Mouse (Mus musculus) retina, postnatal 1 day (tissue): ENCODE results near the gene Cfap54.

Experiments used
- DNase-seq: peaks from one replicate; pipeline ENCODE4 v3.0.0-alpha.2; 2012

Cfap54 gene

DNA sequence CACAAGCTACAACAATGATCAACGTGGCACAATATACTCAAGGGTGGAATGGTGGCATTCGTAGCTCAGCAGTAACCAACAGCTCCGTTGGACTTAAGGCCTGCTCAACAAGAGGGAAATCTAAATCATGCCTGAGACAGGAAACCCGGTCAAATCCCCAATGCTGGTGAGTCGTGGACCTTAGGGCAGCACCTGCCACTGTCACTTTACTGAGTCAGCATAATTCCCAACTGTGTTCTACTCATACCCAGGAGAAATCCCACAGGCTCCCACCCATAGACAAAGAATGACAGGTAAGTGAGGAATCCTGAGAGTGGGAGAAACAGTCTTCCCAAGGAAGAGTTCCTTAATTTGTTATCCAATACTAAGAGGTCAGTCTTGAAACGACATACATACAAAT, 147.8 kb downstream of the Cfap54 start:
- DNase-seq: no peak

DNA sequence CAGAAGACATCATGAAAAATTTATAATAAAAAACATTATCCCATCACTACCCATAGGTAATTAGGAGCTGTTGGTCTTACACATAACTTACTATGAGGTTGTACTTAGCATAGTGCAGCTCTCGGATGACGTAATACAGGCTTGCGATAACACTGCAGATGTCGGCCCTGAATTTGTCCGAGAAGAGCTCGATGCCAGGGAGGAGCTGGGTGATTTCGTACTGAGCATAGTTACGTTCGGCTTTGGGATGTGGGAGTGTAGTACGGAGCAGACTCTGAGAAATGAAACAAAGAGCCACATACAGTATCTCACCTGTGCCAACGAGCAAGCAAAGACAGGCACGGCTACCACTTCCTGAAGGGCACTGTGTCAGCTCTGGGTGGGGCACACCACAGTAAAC, 149.0 kb downstream of the Cfap54 start:
- no peak for DNase-seq

DNA sequence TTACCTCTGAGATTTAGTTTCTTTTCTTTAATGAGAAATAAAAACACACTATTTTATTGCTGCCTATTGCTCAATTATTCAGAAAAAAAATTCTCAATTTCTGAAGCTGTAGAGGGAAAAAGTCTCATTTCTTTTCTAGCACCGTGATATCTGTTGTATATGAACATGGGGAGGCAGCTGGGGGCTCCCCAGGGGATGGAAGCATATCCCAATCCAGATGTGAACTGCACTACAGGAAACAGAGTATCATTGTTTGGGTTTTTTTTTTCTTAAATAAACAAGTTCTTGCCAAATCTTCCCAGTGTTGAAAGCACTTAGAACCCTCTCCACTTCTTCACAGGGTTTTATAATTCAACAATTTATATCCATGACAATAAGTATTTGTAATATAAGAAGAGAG, 151.4 kb downstream of the Cfap54 start:
- no peak for DNase-seq

DNA sequence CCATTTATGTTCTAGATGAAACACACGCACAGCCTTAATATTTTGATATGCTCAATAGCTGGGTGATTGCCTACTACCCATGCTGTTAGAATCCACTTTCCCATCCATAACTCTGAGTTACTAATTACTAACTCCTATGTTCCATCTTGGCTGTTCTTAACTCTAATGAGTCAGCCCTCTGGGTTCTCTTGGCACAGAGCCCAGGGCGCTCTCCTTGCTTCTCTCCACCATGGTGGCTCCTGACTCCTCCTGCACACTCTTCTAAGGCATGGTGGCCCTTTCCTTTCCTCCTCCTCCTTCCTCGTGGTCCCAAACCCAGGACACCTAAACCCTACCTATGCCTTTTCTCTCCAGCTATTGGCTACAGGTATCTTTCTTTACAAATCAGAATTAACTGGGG, 153.2 kb downstream of the Cfap54 start:
- no peak for DNase-seq

DNA sequence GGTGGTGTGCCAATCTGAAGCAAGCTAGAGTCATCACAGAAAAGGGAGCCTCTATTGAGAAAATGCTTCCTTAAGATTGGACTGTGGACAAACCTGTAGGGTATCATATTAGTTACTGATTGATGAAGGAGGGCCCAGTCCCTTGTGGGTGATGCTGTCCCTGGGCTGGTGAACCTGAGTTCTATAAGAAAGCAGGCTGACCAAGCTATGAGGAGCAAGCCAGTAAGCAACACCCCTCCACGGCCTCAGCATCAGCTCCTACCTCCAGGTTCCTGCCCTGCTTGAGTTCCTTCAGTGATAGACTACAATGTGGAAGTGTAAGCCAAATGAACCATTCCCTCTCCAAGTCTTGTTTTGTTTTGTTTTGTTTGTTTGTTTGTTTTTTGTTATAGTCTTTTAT, 162.9 kb downstream of the Cfap54 start:
- DNase-seq: no peak

DNA sequence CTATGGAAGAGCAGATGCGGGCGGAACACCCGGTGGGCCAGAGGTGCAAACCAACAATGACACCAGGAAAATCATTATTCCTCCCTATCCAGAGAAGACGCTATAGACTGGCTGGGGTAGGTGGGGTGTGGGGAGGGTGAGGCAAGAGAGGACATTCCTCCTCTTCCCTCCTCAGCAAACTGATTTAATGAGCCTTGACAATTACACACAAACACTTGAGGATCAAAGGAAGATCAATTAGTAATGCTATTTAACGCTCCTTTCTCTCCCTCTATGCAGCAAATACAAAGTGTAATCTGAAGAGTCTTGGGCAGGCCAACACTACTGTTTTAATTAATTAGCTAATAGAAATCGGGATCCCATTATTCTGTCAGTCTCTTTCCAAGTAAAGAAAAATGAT, 174.2 kb downstream of the Cfap54 start:
- peak; percentile 44 for DNase-seq

DNA sequence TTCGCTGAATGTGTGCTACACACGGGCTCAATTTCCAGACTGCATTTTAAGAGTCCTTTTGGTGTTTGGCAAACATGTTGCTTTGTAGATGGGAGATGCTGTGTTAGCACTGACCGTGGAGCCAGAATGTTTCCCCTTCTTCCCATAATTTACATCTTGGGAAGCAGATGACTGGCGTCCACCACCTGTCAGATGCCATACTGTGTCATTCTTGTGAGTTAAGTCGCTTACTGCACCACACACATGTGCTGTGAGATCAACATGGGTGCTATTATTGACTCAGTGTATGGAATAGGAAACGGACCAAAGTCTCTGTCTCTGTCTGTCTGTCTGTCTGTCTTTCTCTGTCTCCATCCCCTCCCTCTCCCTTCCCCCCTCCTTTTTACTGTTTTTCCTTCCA, 193.0 kb downstream of the Cfap54 start:
- DNase-seq: no peak

DNA sequence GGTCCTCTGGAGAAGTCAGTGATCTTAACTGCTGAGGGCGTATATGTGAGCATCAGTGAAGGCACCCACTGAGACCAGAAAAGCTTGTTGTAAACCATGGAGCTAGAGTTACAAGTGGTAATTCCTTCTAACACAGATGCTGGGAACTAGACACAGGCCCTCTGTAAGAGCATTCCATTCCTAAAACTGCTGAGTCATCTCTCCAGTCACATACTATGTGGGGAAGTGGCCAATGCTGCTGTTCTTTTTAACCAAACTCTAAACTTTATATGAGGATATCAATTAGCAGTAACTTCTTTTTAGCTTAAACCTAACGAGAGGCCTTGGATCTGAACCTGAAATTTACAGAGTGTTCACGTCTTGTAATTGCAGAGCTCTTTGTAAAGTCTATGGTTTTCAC, 203.4 kb downstream of the Cfap54 start:
- DNase-seq: no peak

DNA sequence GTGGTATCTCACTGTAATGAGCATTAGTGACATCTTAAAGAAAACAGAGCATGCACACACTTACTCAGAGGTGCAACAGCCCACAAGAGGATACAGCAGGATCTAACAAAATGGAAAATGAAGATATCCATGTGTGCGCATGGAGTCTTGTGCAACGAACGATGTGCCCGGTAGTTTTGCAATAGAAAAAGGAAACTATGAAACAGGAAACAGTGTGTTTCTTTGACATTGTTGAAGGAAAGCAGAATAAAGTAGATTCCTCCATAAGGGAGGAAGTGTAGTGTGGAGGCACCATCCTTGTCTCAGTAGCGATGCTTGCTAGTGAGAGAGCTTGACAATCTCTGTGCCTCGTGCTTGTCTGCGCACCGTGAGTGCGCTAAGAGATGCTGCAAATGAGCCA, 240.4 kb downstream of the Cfap54 start:
- no peak for DNase-seq

DNA sequence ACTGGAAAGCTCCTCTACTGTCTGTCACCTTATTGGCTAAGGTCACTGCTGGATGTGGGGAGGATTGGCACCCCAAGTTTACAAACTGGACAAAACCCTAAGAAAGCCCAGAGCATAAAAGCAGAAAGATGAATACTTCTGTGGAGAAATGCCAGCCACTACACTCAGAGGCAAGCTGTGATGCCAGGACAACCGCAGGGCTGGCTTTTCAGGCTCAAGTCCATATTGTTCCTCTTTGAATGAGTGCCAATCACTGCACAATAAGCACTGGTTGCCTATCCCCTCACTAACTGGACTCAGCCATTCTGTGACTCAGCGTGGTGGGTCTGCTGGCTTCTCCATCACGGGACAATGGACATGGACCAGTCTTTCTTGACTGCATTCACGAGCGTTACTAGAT, 243.8 kb downstream of the Cfap54 start:
- DNase-seq: no peak

DNA sequence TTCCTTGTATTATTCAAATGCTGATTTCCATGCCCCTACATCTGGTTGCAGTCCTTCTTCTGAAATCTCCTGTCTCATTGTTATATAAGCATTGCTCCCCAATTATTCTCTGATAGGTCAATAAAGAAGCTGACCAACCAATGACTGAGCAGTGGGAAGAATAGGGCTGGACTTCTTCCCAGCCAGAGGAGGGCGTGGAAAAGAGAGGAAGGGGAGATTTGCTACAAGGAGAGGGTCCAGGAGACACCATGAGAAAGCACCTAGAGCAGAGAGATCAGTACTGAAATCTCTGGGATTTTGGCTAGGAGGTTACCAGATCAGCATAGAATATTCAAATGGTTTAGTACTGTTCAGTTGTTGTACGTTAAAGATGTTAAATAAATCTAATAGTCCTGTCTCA, 244.4 kb downstream of the Cfap54 start:
- no peak for DNase-seq

DNA sequence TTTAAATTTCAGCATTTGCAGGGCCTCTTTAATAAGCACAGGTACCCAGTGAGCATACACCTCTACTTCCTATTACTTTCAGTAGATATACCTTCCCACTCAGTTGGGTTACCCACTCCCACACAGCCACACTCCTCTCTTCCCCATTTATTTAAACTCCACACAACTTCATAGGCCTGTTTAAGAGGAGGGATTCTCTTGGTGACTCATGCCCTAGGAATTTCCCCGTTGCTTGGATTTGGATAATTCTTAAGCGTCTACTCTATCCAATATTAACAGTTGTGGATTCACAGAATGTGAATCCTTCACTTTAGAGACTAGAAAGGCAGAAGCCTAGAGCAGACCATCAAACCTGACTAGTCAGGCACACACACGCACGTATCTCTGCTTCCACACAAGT, 259.9 kb downstream of the Cfap54 start:
- no peak for DNase-seq

DNA sequence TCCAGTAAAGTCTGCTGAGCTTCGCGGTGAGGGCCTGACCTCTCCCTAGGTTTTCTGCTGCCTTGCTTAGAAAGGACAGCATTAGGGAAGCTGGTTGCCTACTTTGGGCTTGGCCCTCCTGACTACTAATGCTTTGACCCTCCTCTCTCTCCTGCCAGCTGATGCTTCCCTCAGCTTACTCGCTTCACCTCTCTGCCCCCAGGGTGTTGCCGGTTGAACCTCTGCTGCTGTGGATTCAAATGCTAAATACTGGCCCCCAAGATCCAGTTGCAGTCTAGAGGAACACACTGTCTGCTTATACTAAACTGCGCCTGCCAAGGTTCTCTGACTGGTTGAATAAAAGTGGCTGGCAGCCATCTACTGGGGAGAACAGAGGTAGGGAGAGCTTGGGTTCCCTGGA, 263.2 kb downstream of the Cfap54 start:
- peak; percentile 4 for DNase-seq

DNA sequence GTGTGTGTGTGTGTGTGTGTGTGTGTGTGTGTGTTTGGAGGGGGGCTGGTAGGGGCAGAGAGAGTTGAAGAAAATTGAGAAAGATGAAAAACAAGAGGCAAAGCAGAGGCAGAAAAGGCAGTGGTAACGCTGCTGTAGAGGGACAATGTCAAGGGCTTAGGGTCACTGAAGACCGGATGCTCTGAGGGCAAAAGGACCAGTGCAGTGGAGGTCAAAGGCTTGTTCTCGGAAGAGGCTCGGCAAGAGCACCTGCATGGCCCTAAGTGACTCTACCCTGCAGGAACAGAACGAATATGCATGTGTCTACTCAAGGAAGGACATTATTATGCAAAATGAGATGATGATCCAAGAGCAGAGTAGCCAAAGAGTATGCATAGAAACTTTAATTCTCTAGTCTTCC, 264.5 kb downstream of the Cfap54 start:
- no peak for DNase-seq

DNA sequence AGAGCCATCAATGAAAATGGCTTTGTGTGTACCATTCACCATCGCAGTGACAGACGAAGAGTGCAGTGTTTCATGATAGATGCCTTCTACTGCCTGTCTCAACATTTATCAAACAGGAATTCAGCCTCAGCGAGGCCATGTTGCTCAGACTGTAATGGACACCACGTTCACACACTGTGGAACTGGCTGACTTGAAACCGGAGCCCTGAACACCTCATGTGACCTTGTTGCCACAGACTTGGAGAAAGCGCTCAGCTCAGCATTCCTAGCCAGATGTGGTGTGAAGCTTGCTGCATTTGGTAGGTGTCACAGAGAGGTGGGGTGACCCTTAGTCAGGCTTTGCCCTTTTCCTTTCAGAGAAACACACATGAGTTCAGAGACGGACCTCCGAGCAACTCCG, 270.5 kb downstream of the Cfap54 start:
- no peak for DNase-seq

DNA sequence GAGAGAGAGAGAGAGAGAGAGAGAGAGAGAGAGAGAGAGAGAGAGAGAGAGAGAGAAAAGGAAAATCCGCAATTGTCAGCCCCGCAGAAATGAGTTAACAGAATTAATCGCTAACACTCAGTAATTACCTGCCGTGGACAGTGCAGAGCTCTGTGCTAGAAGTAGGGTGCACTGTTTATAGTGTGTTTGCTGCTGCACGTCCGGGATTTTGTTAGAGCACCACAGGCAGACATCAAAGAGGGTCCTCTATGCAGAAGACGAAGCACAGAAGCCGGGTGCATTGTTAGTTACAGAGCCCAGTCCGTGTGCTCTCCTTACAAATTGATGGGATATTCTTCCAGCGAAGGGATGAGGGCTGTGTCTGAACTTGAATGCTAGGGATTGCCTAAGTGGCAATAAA, 289.5 kb downstream of the Cfap54 start:
- DNase-seq: no peak

DNA sequence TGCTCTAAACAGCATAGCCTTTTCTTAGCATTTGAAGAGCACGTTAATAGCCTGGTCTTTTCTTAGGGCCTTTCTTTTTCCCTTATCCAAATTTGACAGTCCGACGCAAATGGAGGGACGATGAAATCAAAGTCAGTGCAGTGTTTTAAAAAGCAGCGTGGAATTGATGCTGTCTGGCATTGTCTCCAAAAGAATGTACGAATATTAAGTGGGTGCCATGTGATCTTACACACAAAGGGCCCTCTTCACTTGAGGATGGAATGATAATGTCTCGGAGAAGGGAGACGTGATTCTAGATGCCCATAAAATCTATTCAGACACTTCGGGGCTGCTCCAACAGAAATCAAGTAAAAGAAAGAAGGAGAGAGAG, 289.9 kb downstream of the Cfap54 start:
- DNase-seq: no peak

DNA sequence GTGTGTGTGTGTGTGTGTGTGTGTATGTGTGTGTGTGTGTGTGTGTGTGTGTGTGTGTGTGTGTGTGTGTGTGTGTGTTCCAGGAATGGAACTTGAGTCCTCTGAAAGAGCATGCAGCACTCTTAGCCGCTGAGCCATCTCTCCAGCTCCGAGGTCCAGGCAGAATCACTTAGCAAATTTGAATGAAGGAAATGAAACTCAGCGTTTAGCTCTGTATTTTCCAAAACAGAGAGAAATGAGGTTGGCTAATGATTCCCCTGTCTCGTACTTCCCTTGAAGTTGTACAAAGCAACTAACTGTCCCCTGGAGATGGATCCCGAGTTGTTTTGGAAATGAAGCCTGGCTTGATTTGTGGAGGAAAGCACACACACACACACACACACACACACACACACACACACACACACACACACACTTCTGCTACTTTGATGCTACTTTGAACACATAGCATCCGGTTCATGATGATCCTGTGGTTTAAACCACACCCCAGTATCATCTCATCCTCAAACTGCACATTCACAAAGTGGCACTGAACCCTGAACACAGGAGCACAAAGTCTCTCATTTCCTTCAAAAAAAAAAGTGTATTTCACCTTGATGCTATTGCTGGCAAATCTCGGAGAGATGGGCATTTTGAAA, 290.4 kb downstream of the Cfap54 start:
- DNase-seq: no peak

DNA sequence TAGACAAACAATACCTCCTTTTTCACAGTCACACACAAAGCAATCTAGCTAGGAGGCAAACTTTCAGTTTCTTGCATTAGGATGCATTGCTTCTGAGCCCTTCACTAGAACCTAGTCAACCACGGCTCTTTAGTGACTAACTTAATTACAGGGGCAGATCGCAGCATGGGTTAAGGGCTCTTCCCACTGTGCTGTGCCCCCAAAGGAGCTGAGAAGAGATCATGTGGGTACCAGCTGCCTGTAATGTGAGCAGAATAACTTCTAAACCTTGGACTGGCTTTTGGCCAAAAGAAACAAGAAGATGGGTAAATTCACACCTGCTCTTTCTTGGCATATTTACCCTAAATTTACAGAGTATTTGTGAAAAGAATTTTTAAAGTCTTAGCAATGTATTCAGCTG, 291.2 kb downstream of the Cfap54 start:
- DNase-seq: no peak

DNA sequence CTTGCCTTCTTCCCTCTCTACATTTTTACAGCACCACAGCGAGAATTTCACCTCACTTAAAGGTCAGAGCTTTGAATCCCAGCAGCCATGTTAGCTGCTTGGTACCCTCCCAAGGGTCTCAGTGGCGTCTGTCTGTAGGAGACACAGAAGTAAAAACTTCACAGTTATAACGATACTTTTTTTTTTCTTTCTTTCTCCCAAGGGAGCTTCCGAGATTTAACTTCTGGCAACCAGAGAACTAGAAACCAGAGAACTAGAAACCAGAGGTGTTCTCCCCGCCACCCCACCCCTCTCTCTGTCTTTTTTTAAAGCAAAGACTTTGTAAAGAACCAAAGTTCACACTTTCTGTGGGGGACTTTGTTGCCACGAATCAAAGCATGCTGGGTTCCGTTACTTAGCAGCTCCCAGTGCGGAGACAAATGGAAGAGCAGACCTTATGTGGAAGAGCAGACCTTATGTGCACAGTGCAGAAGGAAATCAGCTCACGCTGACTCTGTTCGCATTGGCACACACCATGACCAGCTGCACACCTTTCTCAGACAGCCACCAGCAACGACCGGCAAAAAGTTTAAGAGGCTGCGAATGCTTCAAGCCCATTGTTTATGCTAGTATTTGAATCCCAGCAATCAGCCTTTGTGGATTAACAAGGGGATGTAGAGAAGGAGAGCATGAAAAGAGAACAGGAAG, 292.9 kb downstream of the Cfap54 start:
- DNase-seq: no peak

DNA sequence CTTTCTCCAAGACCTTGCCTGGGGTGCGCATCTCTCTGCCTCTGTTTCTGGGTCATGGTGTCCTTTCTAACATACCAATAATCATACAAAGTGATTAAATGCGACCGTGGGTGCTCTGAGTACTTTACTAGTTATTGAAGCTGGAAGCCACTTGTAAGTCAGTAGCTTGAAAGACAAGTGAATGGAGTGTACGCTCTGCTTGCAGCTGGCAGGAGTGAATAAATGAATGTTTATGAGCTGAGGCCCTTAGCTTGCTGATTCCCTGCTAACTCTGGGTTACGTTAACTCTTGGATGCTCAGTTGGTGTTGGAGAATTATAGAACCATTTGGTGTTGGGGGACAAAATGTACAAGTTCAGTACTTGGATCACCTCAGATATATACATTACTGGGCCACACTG, 298.7 kb downstream of the Cfap54 start:
- DNase-seq: no peak

DNA sequence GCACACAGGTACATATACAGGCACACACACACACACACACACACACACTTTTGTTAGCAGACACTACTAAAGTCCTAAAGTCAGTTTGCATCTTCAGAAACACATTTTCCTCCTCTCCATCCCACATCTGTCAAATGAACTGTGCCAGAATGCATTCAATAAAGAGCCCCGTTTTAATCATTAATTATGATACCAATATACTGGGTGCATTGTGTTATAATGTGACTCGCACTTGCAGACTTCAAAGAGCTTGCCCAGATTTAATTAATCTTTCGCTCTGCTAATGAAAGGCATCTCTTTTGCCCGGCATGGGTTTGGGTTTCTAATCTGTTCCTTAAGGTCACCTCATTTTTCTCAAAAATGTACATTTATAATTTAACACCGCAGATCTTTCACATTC, 327.1 kb downstream of the Cfap54 start:
- DNase-seq: peak; percentile 12

DNA sequence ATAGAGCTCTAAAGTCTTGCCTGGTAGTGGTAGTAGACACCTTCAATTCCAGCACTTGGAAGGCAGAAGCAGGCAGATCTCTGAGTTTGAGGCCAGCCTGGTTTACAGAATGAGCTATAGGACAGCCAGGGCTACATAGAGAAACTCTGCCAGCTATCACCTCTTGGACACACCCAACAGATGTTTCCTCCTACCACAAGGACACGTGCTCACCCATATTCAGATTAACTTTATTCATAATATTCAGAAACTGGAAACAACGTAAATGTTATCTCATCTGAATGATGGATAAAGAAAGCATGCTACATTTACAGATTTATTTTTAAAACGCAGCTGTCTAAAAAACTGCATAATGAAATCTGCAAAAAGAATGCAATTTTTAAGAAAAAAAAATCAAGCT, 351.1 kb downstream of the Cfap54 start:
- no peak for DNase-seq

DNA sequence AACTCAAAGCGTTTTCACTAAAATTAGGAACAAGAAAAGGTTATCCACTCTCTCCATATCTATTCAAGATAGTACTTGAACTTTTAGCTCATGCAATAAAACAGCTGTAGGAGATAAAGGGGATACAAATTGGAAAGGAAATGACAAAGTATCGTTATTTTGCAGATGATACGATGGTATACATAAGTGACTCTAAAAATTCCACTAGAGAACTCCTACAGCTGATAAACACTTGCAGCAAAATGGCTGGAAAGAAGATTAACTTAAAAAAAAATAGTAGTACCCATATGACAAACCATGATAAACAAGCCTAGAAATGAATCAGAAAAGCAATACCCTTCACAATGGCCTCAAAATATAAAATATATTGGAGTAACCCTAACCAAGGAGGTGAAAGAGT, 352.7 kb downstream of the Cfap54 start:
- DNase-seq: no peak
